Comparison of ENCODE assay signal across 28 mouse cellular contexts in the genomic region with DNA sequence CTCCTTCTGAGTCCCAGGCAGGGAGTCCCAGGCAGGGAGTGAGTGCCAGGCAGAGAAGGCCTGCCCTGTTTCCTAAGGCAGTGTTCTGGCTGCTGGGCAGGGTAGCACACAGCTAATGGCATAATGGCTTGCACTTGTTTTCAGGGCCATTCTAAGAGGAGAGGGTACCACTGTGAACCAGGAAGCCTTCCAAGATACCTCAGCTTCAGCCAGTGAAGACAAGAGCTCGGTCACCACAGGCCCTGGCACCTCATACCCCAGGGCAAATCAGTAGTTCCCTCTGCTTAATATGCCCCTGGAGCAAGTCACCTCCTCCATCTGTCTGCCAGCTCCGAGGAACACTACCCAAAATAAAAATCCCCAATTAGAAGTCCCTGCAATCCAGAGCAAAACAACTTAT. TPM values are rescaled to one million over a fixed set of nuclear protein-coding genes. Genes with fewer than 3 reads are reported as not detected.
DNase-seq lines count a peak whose midpoint lies in the region; ATAC-seq and TF ChIP-seq lines count a peak whose summit lies in the region.
"Had no signal": no experiment of that assay in that cellular context is flagged by ENCODE, and none has a peak within 500 bp of the region (broad histone marks: within the 10 kb centered on the region; RNA-seq: fewer than 3 reads in every experiment).

No protein-coding gene starts in this region.

- ATAC-seq in erythroid progenitor cell, adult 5-6 weeks (replicated peaks; ENCODE audit: low FRiP score, poor library complexity, severe bottlenecking): no peak
- ATAC-seq: hindbrain, embryonic 16.5 days; intestine, embryonic 15.5 days had no signal

- DNase-seq in layer of hippocampus, adult 2 months (ENCODE audit: low spot score in 2 of 2): peak in 1 of 2 experiments; percentile 76
- DNase-seq in layer of hippocampus, postnatal 25 days (ENCODE audit: extremely low spot score in 1 of 2, low spot score in 1 of 2): no peak
- peak; percentile 20 to 49 for DNase-seq in right cerebral cortex, postnatal 36 days (ENCODE audit: low spot score in 2 of 2)
- DNase-seq in right cerebral cortex, postnatal 25 days: no peak
- peak; percentile 70 for DNase-seq in cerebellum, adult 9-11 months
- no peak for DNase-seq in embryo, embryonic 10 days (ENCODE audit: low spot score)
- DNase-seq: adrenal gland, postnatal 25 days; gastrocnemius, adult 2 months; heart, postnatal 10 days; kidney, adult 9 months; kidney, postnatal 14 days; lung, embryonic 14.5 days; midbrain, embryonic 14.5 days; retina, postnatal 1 day; spleen, adult 18-20 months had no signal

- H3K4me1 ChIP-seq in olfactory bulb, adult 2 months (ENCODE audit: control insufficient read depth, insufficient read depth, low read length): peaks cover 17% of the 10 kb centered on the region
- H3K4me1 ChIP-seq: intestine, embryonic 15.5 days; megakaryocyte, embryonic 14.5 days had no signal

- H3K4me3 ChIP-seq in layer of hippocampus, adult 2 months: no peak overlapping the region
- H3K4me3 ChIP-seq in olfactory bulb, adult 2 months (ENCODE audit: insufficient read depth, low read depth, low read length): no peak overlapping the region
- H3K4me3 ChIP-seq: embryonic facial prominence, embryonic 10.5 days; gastrocnemius, adult 2 months; hindbrain, embryonic 10.5 days; intestine, embryonic 15.5 days; megakaryocyte, embryonic 14.5 days; neural tube, embryonic 12.5 days had no signal

- TF ChIP-seq POLR2A in olfactory bulb, adult 2 months (IDR thresholded peaks at IDR 0.05; ENCODE audit: insufficient read depth, low read depth, low read length): no peak

- TF ChIP-seq CTCF in layer of hippocampus, adult 2 months (conservative IDR thresholded peaks at IDR 0.05): no peak
- no peak for TF ChIP-seq CTCF in olfactory bulb, adult 2 months (IDR thresholded peaks at IDR 0.05; ENCODE audit: insufficient read depth, low read depth, low read length)

- H3K27ac ChIP-seq in layer of hippocampus, adult 2 months: peak overlapping the region; percentile 72
- 0 out of 2 replicates have a peak overlapping the region, but pooled peaks have one; percentile 2 for H3K27ac ChIP-seq in olfactory bulb, adult 2 months (ENCODE audit: insufficient read depth, low read depth, low read length)
- H3K27ac ChIP-seq: embryonic facial prominence, embryonic 10.5 days; gastrocnemius, adult 2 months; hindbrain, embryonic 10.5 days; intestine, embryonic 15.5 days; liver, embryonic 14.5 days; neural tube, embryonic 12.5 days had no signal

- WGBS in olfactory bulb, adult 2 months: 15% methylated on average over 2 of the region's 2 CpGs

RNA-seq across cellular contexts. Expression of gene Egr4, which starts 9.4 kb away (rescaled TPM):
- total RNA-seq in layer of hippocampus, adult 2 months (2021): 10 to 100 TPM; 20.5 to 27.6 TPM
- 10 to 100 TPM; 26.8 to 28.1 TPM for total RNA-seq in layer of hippocampus, postnatal 25 days (2021)
- polyA plus RNA-seq in olfactory bulb, adult 2 months (2012; ENCODE audit: insufficient read depth, insufficient read length, low replicate concordance, missing spikeins): not detected in 2 replicates
- not detected in 2 replicates for total RNA-seq in erythroid progenitor cell, adult 5-6 weeks (2015; ENCODE audit: low replicate concordance)
- total RNA-seq in erythroid progenitor cell, adult 5-6 weeks (2017; ENCODE audit: low replicate concordance): not detected in 2 replicates
- total RNA-seq: adrenal gland, postnatal 25 days; gastrocnemius, adult 2 months; gastrocnemius, postnatal 4 days; heart, postnatal 10 days had no signal
- polyA plus RNA-seq: embryonic facial prominence, embryonic 10.5 days; forebrain, embryonic 11.5 days; heart, embryonic 11.5 days; hindbrain, embryonic 10.5 days; hindbrain, embryonic 16.5 days; intestine, embryonic 15.5 days; liver, embryonic 14.5 days; lung, embryonic 14.5 days; midbrain, embryonic 14.5 days; neural tube, embryonic 12.5 days; urinary bladder, adult 2 months had no signal

RNA-seq across cellular contexts. Expression of gene Fbxo41, which starts 20.0 kb away (rescaled TPM):
- total RNA-seq in layer of hippocampus, adult 2 months (2021): 10 to 100 TPM; 84.7 to 90.8 TPM
- total RNA-seq in layer of hippocampus, postnatal 25 days (2021): 10 to 100 TPM; 95.1 to 98.5 TPM
- polyA plus RNA-seq in olfactory bulb, adult 2 months (2012; ENCODE audit: insufficient read depth, insufficient read length, low replicate concordance, missing spikeins): not detected in 2 replicates
- total RNA-seq in erythroid progenitor cell, adult 5-6 weeks (2015; ENCODE audit: low replicate concordance): not detected in 2 replicates
- not detected in 2 replicates for total RNA-seq in erythroid progenitor cell, adult 5-6 weeks (2017; ENCODE audit: low replicate concordance)
- total RNA-seq: heart, postnatal 10 days had no signal
- polyA plus RNA-seq: heart, embryonic 11.5 days; liver, embryonic 14.5 days had no signal

Comparison
In these comparisons a context has a peak if more than half of its experiments do, and no peak if none do; other contexts are left out.
1. DNase-seq: peak in right cerebral cortex, postnatal 36 days (2 of 2) and cerebellum, adult 9-11 months (single experiment); none in layer of hippocampus, postnatal 25 days (0 of 2), right cerebral cortex, postnatal 25 days (single experiment) and embryo, embryonic 10 days (single experiment).
2. RNA of gene Egr4, which starts 9.4 kb away (total RNA-seq): 26.8 to 28.1 TPM in layer of hippocampus, postnatal 25 days and 20.5 to 27.6 TPM in layer of hippocampus, adult 2 months; not detected in erythroid progenitor cell, adult 5-6 weeks; every median in the first group is over 10 times any median in the second.
3. RNA of gene Fbxo41, which starts 20.0 kb away (total RNA-seq): 95.1 to 98.5 TPM in layer of hippocampus, postnatal 25 days and 84.7 to 90.8 TPM in layer of hippocampus, adult 2 months; not detected in erythroid progenitor cell, adult 5-6 weeks; every median in the first group is over 10 times any median in the second.